Mouse (Mus musculus) erythroid progenitor cell, adult 5-6 weeks (primary cell): ENCODE measurements around the gene Tbx2. TPM values are rescaled to one million over a fixed set of nuclear protein-coding genes. Genes with fewer than 3 reads are reported as not detected.
A peak's percentile ranks its signal among the peaks of the same experiment; 100 is the strongest.

Experiments
- ATAC-seq: replicated peaks from 2 replicates; pipeline ENCODE4 v1.8.0; 2016; ENCODE audit warnings: moderate number of reproducible peaks, mild to moderate bottlenecking, moderate TSS enrichment, inconsistent platforms; ENCODE audit not compliant: poor library complexity, low FRiP score, severe bottlenecking
- total RNA-seq, 2 experiments: library from RNA; stranded (forward) in 1 of 2; stranded (reverse) in 1 of 2; fragments of 150-400 nt in 1 of 2; fragments of 186-747, 209-891 nt in 1 of 2; gene quantifications; 2 replicates each; pipeline versions ENCODE4 v1.2.3 to v1.2.4; 2015 to 2017; ENCODE audit warnings: low replicate concordance in 2 of 2

Gene Tbx2
- total RNA-seq, 2 experiments from 2014 or later, result 1.4 TPM; not detected in 1

DNA sequence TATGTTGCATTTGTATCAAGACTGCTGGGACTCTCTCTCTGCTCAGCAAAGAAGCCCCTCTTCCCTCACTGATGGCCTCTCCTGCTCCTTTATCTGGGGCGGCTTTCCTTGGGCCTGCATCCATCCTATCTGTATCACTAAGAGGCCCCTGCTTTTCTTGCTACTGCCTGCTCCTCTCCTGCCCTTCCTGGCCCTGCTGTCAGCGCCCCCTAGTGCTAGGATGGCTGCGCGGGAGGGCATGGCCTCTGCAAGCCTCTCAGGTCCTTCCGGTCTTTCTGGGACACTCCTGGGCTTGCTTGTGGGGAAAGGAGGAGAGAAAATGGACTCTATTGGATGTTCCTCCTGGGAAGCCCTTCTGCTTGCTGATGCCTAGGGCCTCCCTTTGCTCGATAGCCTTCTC, 9.2 kb upstream of the Tbx2 start:
- ATAC-seq, result peak; percentile 71

DNA sequence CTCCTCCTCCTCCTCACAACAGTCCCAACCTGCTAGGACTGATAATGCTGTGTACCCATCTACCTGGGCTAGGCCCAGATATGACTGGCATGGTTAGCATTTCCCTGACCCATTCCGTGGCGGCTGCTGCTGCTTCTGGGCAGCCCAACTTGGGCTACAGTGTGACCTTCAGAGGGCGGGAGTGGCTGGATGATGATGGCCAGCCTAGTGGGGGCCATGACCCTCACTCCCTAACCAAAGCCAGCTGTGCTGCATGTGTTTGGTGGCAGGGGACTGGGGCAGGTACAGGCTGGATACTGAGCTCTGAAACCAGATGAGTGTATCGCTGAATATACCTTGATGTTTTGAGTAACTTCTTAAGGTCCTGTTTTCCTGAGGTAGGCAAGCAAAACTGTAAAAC, 8.6 kb upstream of the Tbx2 start:
- ATAC-seq, result no peak

DNA sequence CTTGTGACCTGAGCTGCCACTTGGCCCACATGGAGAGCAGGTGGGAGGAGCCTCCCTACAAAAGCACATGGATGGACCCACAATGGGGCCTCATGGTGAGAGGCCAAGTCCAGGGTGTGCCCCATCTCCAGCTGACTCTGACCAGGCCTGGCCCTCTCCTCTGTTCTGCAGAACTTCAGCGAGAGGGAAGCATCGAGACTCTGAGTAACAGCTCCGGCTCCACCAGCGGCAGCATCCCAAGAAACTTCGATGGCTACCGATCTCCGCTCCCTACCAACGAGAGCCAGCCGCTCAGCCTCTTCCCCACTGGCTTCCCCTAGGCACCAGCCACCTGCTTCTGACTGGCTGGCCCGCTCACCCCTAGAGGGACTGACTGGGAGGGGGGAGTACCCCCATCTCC, 7.3 kb upstream of the Tbx2 start:
- no peak for ATAC-seq

DNA sequence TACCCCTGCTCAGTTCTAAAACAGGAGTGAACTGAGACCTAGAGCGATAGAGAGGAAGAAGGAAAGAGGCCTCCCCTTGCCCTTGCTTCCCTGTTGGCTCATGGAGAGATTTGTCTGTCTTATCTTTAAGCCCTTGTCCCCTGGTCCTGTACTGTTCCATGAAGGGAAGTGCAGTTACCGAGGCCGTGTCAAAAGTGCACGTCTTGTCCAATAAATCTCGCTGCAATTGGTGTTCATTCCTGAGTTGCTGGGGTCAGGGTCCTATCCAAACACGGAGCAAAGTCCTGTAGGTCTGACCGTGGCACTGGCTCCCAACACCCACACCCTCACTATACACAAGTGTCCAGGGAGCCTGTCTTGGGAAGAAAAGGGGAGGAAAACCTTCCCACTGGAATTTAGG, 6.5 kb upstream of the Tbx2 start:
- no peak for ATAC-seq

DNA sequence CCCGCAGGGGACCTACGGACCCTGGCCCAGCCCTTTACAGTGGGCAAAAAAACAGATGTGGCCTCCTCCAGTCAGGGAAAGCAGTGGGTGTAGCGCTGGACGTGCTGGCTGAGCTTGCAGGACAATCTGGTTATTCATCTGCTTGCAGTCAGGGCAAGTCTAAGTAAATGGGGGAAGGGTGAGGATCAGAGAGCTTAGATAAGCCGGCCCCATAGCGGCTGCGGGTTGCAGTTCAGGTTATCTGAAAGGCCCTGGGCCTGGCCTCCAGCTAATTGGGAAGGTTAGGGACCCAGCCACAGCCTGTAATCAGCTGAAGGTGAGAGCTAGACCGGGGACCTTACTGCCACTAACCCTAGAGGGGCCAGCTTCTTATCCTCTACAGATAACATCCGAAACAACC, 5.0 kb upstream of the Tbx2 start:
- no peak for ATAC-seq

DNA sequence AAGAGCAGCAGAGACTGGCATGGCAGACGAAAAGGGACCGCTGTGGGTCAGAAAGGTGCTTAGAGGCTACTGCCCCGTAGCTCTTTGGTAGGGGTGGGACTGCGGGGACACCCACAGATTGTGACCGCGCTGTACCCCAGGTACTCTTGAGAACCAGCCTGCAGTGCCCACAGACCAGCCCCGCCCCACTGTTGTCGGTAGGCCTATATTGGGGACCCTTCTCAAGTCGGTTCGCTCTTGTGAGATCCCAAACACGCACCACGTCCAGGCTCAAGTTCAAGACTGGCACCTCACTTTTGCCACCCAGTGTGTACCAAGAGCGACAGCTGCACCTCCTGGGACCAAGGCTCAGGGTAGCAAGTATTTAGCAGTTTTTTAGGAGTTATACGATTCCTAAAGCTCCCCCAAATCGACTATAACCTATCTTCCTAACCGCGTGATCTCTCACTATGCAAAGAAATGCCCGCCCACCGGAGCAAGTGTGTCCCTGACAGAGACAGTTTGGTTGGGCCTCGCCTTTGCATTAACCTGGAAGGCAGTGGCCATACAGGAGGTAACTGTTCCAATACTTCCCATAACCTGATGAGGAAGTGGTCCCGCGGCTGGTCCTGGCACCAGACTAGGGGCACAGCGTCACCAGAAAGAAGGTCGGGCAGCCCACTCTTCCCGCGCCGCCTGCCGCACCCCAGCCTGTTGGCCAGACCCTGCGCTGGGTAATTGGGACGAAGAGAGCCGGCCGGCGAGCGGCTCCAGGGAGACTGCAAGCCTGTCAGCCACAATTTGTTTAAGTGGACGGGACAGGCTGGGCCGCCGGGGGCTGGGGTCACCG, 3.4 kb upstream of the Tbx2 start:
- no peak for ATAC-seq

DNA sequence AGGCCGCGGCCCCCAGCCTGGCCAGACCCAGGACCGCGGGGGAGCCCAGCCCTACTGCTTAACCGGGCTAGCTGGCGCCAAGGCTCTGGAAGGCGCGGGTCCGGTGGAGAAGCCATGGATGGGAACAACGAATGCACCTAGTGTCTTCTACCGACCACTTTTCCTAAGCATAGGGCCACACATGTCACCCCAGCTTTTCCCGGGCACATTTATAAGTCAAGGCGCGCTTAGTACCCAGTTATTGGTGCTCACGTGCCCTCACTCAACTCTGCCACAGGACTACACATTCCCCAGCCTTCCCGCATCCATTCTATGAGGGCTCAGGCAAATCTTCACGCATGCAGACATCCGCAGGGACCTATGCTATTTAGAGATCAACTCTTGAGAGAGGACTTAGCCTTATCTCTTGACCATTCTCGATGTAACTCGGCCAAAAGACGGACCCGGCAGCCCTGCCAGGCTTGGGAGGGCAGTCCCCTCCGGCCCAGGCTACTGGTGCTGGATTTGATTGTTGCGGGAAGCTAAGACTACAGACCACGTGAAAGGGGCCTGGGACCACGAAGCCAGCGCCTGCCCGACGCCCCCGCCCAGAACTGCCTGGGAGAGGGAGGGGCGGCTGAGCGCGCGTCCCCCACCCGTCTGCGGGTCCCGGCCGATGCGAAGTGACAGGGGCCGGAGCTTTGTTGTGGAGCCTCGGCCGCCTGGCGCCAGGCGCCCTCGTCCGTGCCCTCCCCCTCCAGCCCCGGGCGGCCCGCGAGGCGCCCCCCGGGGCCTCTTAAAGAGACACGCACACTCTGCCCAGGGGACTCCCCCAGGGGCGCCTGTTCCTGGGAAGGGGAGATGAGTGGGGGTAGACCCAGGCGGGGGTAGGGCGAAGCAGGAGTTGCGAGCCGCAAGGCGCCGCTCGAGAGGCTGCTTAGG, 2.6 kb upstream of the Tbx2 start:
- ATAC-seq, result no peak

DNA sequence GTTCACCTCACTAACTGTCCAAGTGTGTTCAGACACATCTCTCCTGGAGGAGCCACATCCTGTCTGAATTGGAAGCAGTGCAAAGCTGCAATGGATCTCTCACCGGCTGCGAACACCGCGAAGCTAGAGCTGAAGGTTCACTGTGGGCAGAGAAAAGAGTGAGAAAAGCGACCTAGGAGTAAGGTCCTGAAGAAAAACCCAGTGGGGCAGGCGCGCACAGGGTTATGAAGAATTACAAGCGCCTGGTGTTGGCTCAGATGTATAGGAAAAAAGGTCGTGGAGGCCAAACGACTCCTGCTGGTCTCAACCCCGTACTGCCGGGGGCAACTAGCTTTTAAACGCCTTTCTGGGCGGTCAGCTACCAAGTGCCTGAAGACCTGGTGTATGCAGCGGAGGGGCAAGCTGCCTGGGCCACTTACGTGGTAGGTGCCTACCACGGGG, 1.4 kb upstream of the Tbx2 start:
- ATAC-seq, result no peak

DNA sequence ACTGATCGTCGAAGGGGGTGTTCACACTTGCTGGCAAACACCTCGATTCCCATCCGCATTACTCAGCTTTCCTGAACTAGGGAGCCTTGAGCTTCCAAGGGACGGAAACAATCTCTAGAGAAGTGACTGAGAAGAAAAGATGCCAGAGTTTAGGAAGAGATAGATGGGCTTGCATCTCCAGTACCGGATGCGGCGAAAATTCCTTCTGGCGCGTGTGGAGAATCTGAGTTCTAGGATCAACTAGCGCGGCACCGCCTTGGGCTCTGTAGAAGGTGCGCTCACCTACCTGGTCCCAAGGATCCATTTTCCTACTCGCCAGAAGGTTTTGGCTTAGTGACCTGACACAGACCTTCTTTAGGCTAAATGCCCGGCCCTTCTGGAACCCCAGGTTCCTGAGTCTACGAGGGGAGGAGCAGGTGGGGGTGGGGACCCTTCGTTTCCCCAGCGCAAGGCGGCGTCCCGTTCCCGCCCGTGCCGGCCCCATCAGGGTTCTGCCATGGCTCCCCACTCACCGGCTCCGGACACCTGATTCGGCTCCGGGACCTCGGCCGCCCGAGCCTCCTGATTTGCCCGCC, 608 bp upstream of the Tbx2 start:
- no peak for ATAC-seq

DNA sequence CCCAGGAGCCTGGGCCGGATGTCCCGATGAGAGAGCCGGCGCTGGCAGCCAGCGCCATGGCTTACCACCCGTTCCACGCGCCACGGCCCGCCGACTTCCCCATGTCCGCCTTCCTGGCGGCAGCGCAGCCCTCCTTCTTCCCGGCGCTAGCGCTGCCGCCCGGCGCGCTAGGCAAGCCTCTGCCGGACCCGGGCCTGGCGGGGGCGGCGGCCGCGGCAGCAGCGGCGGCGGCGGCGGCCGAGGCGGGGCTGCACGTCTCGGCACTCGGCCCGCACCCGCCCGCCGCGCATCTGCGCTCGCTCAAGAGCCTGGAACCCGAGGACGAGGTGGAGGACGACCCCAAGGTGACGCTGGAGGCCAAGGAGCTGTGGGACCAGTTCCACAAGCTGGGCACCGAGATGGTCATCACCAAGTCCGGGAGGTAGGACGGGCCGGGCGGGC, 750 bp downstream of the Tbx2 start:
- ATAC-seq, result no peak

DNA sequence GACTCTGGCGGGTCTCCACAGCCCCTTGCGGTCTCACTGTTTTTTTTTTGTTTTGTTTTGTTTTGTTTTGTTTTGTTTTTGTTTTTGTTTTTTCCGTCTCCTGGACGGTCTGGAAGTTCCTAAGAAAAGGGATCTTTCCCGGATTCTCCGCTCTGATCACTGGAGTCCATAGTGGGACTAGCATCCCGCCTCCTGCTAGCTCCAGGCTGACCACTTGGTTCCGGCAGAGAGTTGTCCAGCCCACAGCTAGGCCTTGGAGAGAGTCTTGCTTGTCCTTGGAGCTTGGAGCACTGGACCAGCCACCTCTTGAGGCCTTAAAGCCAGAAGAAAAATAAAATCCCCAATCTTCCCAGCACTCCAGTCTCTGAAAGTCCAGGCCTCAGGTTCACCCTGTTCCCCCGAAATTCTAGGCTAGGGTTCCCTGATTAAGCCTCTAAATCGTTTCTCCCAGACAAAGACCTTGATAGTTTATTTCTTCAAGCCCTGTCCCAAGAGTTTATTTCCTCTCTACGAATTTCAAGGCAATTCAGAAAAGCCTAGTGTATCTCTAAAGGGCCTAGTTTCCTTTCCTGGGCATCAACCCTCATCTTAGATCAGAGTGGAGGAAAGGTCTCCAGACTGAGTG, 1.5 kb downstream of the Tbx2 start:
- no peak for ATAC-seq

DNA sequence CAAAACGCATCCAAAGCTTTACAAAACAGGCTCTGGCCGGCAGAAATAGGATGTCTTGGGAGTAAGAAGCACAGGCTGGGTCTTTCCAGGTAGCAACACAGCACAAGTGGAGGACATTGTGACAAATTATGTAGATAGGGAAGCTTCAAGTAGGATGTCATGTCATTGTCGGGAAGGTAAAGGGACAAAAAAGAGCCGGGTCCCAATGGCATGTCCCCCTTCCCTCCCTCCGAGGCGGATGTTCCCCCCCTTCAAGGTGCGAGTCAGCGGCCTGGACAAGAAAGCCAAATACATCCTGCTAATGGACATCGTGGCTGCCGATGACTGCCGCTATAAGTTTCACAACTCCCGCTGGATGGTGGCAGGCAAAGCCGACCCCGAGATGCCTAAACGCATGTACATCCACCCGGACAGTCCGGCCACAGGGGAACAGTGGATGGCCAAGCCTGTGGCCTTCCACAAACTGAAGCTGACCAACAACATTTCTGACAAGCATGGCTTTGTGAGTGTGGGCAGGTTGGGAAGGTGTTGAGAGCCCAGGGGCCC, 2.1 kb downstream of the Tbx2 start:
- no peak for ATAC-seq

DNA sequence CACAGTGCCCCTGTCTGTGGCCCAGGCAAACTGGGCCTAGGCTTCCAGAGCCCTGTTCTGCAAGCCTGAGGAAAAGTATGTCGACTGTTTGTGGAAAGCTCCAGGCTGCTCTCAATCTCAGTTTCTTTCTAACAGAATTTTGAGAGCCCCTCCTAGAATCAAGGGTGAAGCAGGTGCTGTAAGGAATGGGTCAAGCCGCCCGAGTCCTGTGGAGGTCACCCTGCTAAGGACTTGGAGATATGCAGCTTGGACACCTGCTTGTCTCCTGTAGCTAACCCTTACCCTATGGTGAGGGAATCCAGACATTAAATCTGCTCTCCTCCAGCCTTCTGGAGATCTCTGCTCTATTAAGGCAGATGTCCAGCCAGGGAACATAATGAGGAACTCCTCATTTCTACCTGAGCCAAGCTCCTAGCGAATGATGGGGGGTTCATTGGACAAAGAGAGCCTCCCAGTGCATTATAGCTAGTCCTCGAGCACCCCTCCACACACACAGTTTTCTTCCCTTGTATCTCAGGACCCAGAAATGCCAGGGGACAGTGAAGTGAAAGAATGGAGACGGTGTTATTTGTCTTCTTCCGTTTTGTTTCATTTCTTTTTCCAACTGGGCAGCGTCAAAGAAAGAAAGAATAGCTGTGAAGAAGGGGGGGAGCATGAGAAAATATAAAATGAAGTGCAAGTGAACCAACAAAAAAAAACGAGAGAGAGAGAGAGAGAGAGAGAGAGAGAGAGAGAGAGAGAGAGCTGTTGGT, 2.8 kb downstream of the Tbx2 start:
- no peak for ATAC-seq

DNA sequence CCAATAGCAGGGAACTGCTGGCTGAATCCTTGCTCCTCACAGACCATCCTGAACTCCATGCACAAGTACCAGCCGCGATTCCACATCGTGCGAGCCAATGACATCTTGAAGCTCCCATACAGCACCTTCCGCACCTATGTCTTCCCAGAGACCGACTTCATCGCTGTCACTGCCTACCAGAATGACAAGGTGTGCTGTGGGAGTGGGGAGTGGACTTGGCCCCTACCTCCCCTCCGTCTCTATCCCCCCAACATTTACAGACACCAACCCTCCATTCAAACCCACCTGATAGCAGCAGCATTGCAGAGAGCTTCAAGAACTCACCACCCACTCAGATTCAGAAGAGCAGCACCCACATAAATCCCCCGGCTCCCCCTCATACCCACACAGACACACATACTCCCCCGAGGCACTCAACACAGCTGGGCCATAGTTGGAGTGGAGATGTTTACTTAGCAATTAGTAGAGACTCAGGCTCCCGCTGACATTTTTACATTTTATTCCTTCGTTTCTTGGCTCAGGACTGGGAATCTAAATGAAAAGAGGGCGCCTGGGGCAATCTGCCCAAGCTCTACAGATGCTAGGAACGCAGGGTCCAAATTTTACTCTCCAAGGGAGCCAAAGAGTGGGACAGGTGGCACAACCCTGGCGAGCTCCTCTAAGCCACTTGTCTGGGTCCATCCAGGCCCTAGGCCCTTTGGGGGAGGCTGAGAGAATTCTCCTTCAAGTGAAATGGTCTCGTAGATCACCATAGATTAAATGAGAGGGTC, 3.6 kb downstream of the Tbx2 start:
- ATAC-seq, result no peak

DNA sequence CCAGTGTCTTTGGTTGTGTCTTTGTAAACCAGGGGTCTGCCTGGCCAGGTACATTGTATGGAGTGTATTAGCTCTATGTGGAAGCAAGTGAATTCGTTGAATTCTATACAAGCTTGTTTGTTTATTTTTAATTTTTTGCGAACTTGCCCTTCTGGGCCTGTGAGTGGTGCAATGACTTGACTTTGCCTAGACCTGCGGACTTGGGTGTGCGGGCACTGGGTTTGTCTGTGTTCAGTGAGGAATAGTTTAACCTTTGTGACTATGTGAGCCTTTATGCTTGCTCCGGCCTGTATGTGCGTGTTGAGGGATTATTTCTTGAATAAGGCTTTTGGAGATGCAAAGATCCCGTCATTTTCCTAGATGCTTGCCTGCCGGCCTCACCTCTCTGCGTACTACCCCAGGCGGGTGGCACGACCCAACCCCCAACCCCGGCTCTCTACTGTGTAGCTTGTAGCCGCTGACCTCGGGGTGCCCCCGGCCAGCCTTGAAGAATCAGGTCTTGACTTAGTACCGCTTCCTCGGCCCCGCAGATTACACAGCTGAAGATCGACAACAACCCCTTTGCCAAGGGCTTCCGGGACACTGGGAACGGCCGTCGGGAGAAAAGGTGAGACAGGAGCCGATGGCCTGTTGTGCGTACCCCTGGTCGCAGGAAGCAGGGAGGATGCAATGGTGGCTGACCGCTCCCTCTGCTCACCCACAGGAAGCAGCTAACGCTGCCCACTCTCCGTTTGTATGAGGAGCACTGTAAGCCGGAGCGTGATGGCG, 4.4 kb downstream of the Tbx2 start:
- ATAC-seq, result no peak

DNA sequence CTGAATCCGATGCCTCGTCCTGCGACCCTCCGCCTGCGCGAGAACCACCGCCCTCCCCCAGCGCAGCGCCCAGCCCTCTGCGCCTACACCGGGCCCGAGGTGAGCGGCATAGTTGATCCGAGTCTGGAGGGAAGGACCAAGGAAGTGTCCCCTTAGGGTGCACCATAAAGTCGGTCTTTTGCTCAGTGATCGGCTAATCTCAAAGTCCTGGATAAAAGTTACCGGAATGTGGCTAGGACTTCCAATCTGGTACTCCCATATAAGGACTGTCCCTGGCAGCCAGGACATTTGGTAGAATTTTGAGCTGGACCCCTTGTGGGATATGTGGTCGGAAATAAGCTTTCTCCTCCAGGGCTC, 4.9 kb downstream of the Tbx2 start:
- no peak for ATAC-seq

DNA sequence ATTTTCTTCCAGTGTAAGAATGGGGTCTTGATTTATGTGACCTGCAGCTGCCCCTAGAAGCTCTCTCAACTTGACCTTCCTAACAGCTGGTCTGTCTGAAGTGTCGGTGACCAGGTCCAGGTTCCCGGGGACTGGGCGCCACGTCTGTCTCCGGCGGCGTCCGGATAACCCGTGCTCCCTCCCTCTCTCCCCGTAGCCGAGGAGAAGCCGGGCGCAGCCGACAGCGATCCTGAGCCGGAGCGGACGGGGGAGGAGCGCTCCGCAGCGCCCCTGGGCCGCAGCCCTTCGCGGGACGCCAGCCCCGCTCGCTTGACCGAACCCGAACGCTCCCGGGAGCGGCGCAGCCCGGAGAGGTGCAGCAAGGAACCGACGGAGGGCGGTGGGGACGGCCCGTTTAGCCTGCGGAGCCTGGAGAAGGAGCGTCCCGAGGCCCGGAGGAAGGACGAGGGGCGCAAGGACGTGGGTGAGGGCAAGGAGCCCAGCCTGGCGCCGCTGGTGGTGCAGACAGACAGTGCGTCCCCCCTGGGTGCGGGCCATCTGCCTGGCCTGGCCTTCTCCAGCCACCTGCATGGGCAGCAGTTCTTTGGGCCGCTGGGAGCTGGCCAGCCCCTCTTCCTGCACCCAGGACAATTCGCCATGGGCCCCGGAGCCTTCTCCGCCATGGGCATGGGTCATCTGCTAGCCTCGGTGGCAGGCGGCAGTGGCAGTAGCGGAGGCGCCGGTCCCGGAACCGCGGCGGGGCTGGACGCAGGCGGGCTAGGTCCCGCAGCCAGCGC, 5.5 kb downstream of the Tbx2 start:
- no peak for ATAC-seq
